Mouse (Mus musculus) left cerebral cortex, adult 2 months (tissue): ENCODE data around the gene Dpm2. TPM values are rescaled to one million over a fixed set of nuclear protein-coding genes. Genes with fewer than 3 reads are reported as not detected.

Experiments used
- DNase-seq, 2 experiments: peaks; one replicate each; pipeline ENCODE4 v3.0.0; 2021 to 2022; ENCODE audit warnings: low spot score in 2 of 2, mixed read lengths in 1 of 2; ENCODE audit errors: extremely low spot score in 1 of 2
- H3K27ac ChIP-seq: fragments of 200-600 bp; 2 replicates; pipeline ENCODE4 v1.8.1; 2022
- H3K4me3 ChIP-seq: fragments of 200-600 bp; 2 replicates; pipeline ENCODE4 v1.8.1; 2022
- CTCF ChIP-seq: fragments of 200-600 bp; IDR thresholded peaks from 2 replicates; pipeline ENCODE4 v1.8.1; 2022; ENCODE audit warnings: antibody characterized with exemption, mild to moderate bottlenecking, moderate library complexity
- intact Hi-C: fragments of 180-260 bp; cut with DNase I; formaldehyde crosslinking; loops from one replicate; pipeline ENCODE4 v1.15.1; 2025
- total RNA-seq, 2 experiments: library from RNA; stranded (reverse); gene quantifications; 2 replicates each; pipeline ENCODE4 v1.2.3; 2021

Gene Dpm2
- total RNA-seq, 2 experiments from 2014 or later = 79.4 to 82.6 TPM

- TF ChIP-seq CTCF = no peak
- peak overlapping the region; percentile 62 for H3K4me3 ChIP-seq
- intact Hi-C loops = loop anchor here (1.0 kb wide), 1 partner anchor 14 kb away; no protein-coding TSS in a partner anchor
- H3K27ac ChIP-seq = peak overlapping the region; percentile 84
- DNase-seq = no peak
Observed at GRCm38 (mm10) chr2:32587731-32588321, 17.2 kb downstream of the Dpm2 start.

GRCm38 (mm10) chr2:32589213-32589795, 18.6 kb downstream of the Dpm2 start:
- Histone ChIP-seq H3K27ac (peak overlapping the region; percentile 40; the same call in 1 of the 2 replicates), H3K4me3 (peak overlapping the region; percentile 31)
- TF ChIP-seq CTCF = no peak
- intact Hi-C loops = no loop called here
- peak; percentile 54 to 67 for DNase-seq

- no peak for DNase-seq
- intact Hi-C loops = no loop called here
- Histone ChIP-seq H3K27ac (no peak overlapping the region; the same call in 1 of the 2 replicates), H3K4me3 (no peak overlapping the region)
- TF ChIP-seq CTCF = no peak
Observed at GRCm38 (mm10) chr2:32590224-32590623, 19.6 kb downstream of the Dpm2 start.

GRCm38 (mm10) chr2:32591249-32591648, 20.6 kb downstream of the Dpm2 start:
- H3K27ac ChIP-seq = no peak overlapping the region
- no peak overlapping the region for H3K4me3 ChIP-seq
- TF ChIP-seq CTCF = no peak
- intact Hi-C loops = no loop called here
- DNase-seq = no peak

- Histone ChIP-seq H3K4me3 (no peak overlapping the region), H3K27ac (no peak overlapping the region)
- no peak for DNase-seq
- no peak for TF ChIP-seq CTCF
- intact Hi-C loops = no loop called here
Observed at GRCm38 (mm10) chr2:32596725-32597124, 26.1 kb downstream of the Dpm2 start.

- intact Hi-C loops = no loop called here
- no peak overlapping the region for H3K27ac ChIP-seq
Observed at GRCm38 (mm10) chr2:32597248-32597647, 26.6 kb downstream of the Dpm2 start.

GRCm38 (mm10) chr2:32597699-32598098, 27.0 kb downstream of the Dpm2 start:
- no peak for DNase-seq
- intact Hi-C loops = no loop called here
- no peak for TF ChIP-seq CTCF
- Histone ChIP-seq H3K4me3 (no peak overlapping the region), H3K27ac (no peak overlapping the region)

More at GRCm38 (mm10) chr2:32597248-32597647, 26.6 kb downstream of the Dpm2 start:
- no peak overlapping the region for H3K4me3 ChIP-seq
- TF ChIP-seq CTCF = no peak
- no peak for DNase-seq

GRCm38 (mm10) chr2:32598506-32598905, 27.8 kb downstream of the Dpm2 start:
- TF ChIP-seq CTCF = no peak
- no peak overlapping the region for H3K4me3 ChIP-seq
- no peak overlapping the region for H3K27ac ChIP-seq
- intact Hi-C loops = no loop called here
- no peak for DNase-seq

- intact Hi-C loops = no loop called here
- no peak for TF ChIP-seq CTCF
- no peak for DNase-seq
Observed at GRCm38 (mm10) chr2:32599409-32599808, 28.8 kb downstream of the Dpm2 start, which contains the start of gene St6galnac6. Gene St6galnac6, plus strand, starts transcription at chr2:32599709.

GRCm38 (mm10) chr2:32601417-32602065, 30.9 kb downstream of the Dpm2 start:
- peak in 1 of 2 experiments; percentile 35 for DNase-seq
- no peak overlapping the region for H3K27ac ChIP-seq
- peak; percentile 48 for TF ChIP-seq CTCF
- intact Hi-C loops = loop anchor here (1.0 kb wide), 2 partner anchors 14 to 18 kb away; partner anchors contain the start of gene St6galnac4
- no peak overlapping the region for H3K4me3 ChIP-seq

More at GRCm38 (mm10) chr2:32599409-32599808, 28.8 kb downstream of the Dpm2 start, which contains the start of gene St6galnac6:
- H3K4me3 ChIP-seq = no peak within 1 kb of the TSS
- no peak within 1 kb of the TSS for H3K27ac ChIP-seq

GRCm38 (mm10) chr2:32602600-32603054, 32.0 kb downstream of the Dpm2 start:
- TF ChIP-seq CTCF = peak; percentile 99
- intact Hi-C loops = loop anchor here (1.0 kb wide), 2 partner anchors 15 to 19 kb away; partner anchors contain the start of gene St6galnac4
- peak overlapping the region; percentile 15; the same call in 1 of the 2 replicates for H3K4me3 ChIP-seq
- DNase-seq = peak; percentile 84 to 87
- 0 out of 2 replicates have a peak overlapping the region, but pooled peaks have one; percentile 4 for H3K27ac ChIP-seq

GRCm38 (mm10) chr2:32604631-32605030, 34.0 kb downstream of the Dpm2 start:
- H3K27ac ChIP-seq = no peak overlapping the region
- DNase-seq = no peak
- no peak for TF ChIP-seq CTCF
- H3K4me3 ChIP-seq = no peak overlapping the region
- intact Hi-C loops = no loop called here
